Mouse (Mus musculus): ENCODE measurements around the gene Hpse2. TPM values are rescaled to one million over a fixed set of nuclear protein-coding genes. Genes with fewer than 3 reads are reported as not detected.
"Not testable (repeated sequence)": the region's sequence is repeated elsewhere in the genome, so short reads cannot be mapped to it uniquely, and the experiment has no call there.

Gene Hpse2
- polyA plus RNA-seq, 1 experiment from 2014 or later: 40.4 TPM

GRCm38 (mm10) chr19:42809491-42809890 is 578.7 kb downstream of the Hpse2 start:
- H3K36me3 ChIP-seq: peaks cover 6% of the 10 kb centered on the region; the same call in 1 of the 2 replicates
- H3K9me3 ChIP-seq: no peaks in the 10 kb centered on the region
- no peaks in the 10 kb centered on the region for H3K27me3 ChIP-seq
- H3K4me3 ChIP-seq: no peak overlapping the region
- H3K27ac ChIP-seq: no peak overlapping the region
- ATAC-seq (ENCODE audit: insufficient number of reproducible peaks, insufficient read depth, low FRiP score, low TSS enrichment, low read depth): no peak
- H3K4me2 ChIP-seq: no peak overlapping the region
- peaks cover 8% of the 10 kb centered on the region for H3K4me1 ChIP-seq
- H3K9ac ChIP-seq: no peak overlapping the region
- WGBS: 71% methylated on average over 10 of the region's 10 CpGs

- peaks cover 26% of the 10 kb centered on the region for H3K4me1 ChIP-seq
- H3K27ac ChIP-seq: no peak overlapping the region
- no peaks in the 10 kb centered on the region for H3K36me3 ChIP-seq
- no peak overlapping the region for H3K4me3 ChIP-seq
- 65% methylated on average over 2 of the region's 2 CpGs for WGBS
- no peak overlapping the region for H3K4me2 ChIP-seq
- no peaks in the 10 kb centered on the region for H3K27me3 ChIP-seq
- no peaks in the 10 kb centered on the region for H3K9me3 ChIP-seq
- H3K9ac ChIP-seq: no peak overlapping the region
- ATAC-seq (ENCODE audit: insufficient number of reproducible peaks, insufficient read depth, low FRiP score, low TSS enrichment, low read depth): no peak
Observed at GRCm38 (mm10) chr19:42797866-42798265, 590.3 kb downstream of the Hpse2 start.

GRCm38 (mm10) chr19:42795801-42796200 is 592.4 kb downstream of the Hpse2 start:
- Histone ChIP-seq H3K4me1 (peaks cover 26% of the 10 kb centered on the region), H3K9ac (no peak overlapping the region), H3K9me3 (no peaks in the 10 kb centered on the region), H3K4me2 (peak overlapping the region; percentile 72), H3K27me3 (0 out of 2 replicates have a peak, but pooled peaks cover 3% of the 10 kb centered on the region), H3K27ac (no peak overlapping the region; the same call in 1 of the 2 replicates), H3K4me3 (peak overlapping the region; percentile 41), H3K36me3 (no peaks in the 10 kb centered on the region)
- ATAC-seq (ENCODE audit: insufficient number of reproducible peaks, insufficient read depth, low FRiP score, low TSS enrichment, low read depth): no peak
- WGBS: 15% methylated on average over 9 of the region's 9 CpGs

- peaks cover 26% of the 10 kb centered on the region for H3K4me1 ChIP-seq
Observed at GRCm38 (mm10) chr19:42794914-42795613, 593.1 kb downstream of the Hpse2 start.

GRCm38 (mm10) chr19:42788311-42788710 is 599.8 kb downstream of the Hpse2 start:
- Histone ChIP-seq H3K27ac (no peak overlapping the region), H3K4me2 (no peak overlapping the region)

More at GRCm38 (mm10) chr19:42794914-42795613, 593.1 kb downstream of the Hpse2 start:
- H3K9ac ChIP-seq: peak overlapping the region; percentile 61
- H3K36me3 ChIP-seq: no peaks in the 10 kb centered on the region
- 0 out of 2 replicates have a peak overlapping the region, but pooled peaks have one; percentile 39 for H3K27ac ChIP-seq
- H3K4me3 ChIP-seq: peak overlapping the region; percentile 41
- 0 out of 2 replicates have a peak, but pooled peaks cover 3% of the 10 kb centered on the region for H3K27me3 ChIP-seq
- WGBS: 2% methylated on average over 31 of the region's 31 CpGs
- peak overlapping the region; percentile 72 for H3K4me2 ChIP-seq
- H3K9me3 ChIP-seq: no peaks in the 10 kb centered on the region
- peak; percentile 49; the same call in 1 of the 2 replicates for ATAC-seq (ENCODE audit: insufficient number of reproducible peaks, insufficient read depth, low FRiP score, low TSS enrichment, low read depth)

GRCm38 (mm10) chr19:42785562-42786220 is 602.5 kb downstream of the Hpse2 start:
- Histone ChIP-seq H3K4me1 (0 out of 2 replicates have a peak, but pooled peaks cover 3% of the 10 kb centered on the region), H3K4me2 (no peak overlapping the region), H3K27me3 (peaks cover 8% of the 10 kb centered on the region; the same call in 1 of the 2 replicates), H3K27ac (peak overlapping the region; percentile 33; the same call in 1 of the 2 replicates), H3K9me3 (no peaks in the 10 kb centered on the region), H3K9ac (no peak overlapping the region), H3K36me3 (peaks cover 4% of the 10 kb centered on the region; the same call in 1 of the 2 replicates), H3K4me3 (no peak overlapping the region)
- 54% methylated on average over 8 of the region's 8 CpGs for WGBS
- ATAC-seq (ENCODE audit: insufficient number of reproducible peaks, insufficient read depth, low FRiP score, low TSS enrichment, low read depth): no peak

More at GRCm38 (mm10) chr19:42788311-42788710, 599.8 kb downstream of the Hpse2 start:
- H3K9ac ChIP-seq: no peak overlapping the region
- peaks cover 4% of the 10 kb centered on the region; the same call in 1 of the 2 replicates for H3K36me3 ChIP-seq
- H3K27me3 ChIP-seq: peaks cover 11% of the 10 kb centered on the region; the same call in 1 of the 2 replicates
- WGBS: 63% methylated on average over 5 of the region's 5 CpGs
- ATAC-seq (ENCODE audit: insufficient number of reproducible peaks, insufficient read depth, low FRiP score, low TSS enrichment, low read depth): no peak
- no peaks in the 10 kb centered on the region for H3K9me3 ChIP-seq
- H3K4me3 ChIP-seq: no peak overlapping the region
- H3K4me1 ChIP-seq: 0 out of 2 replicates have a peak, but pooled peaks cover 3% of the 10 kb centered on the region

GRCm38 (mm10) chr19:42785129-42785528 is 603.0 kb downstream of the Hpse2 start:
- H3K27ac ChIP-seq: no peak overlapping the region
- WGBS: 40% methylated on average over 2 of the region's 2 CpGs

GRCm38 (mm10) chr19:42780156-42780538 is 608.0 kb downstream of the Hpse2 start:
- ATAC-seq (ENCODE audit: insufficient number of reproducible peaks, insufficient read depth, low FRiP score, low TSS enrichment, low read depth): not testable (repeated sequence)

More at GRCm38 (mm10) chr19:42785129-42785528, 603.0 kb downstream of the Hpse2 start:
- peaks cover 4% of the 10 kb centered on the region; the same call in 1 of the 2 replicates for H3K36me3 ChIP-seq
- no peak overlapping the region for H3K4me3 ChIP-seq
- H3K4me2 ChIP-seq: no peak overlapping the region
- no peaks in the 10 kb centered on the region for H3K9me3 ChIP-seq
- no peak overlapping the region for H3K9ac ChIP-seq
- peaks cover 3% of the 10 kb centered on the region; the same call in 1 of the 2 replicates for H3K4me1 ChIP-seq
- no peak for ATAC-seq (ENCODE audit: insufficient number of reproducible peaks, insufficient read depth, low FRiP score, low TSS enrichment, low read depth)
- peaks cover 8% of the 10 kb centered on the region; the same call in 1 of the 2 replicates for H3K27me3 ChIP-seq

GRCm38 (mm10) chr19:42779531-42780155 is 608.5 kb downstream of the Hpse2 start, which contains the start of gene Hps1:
TSS of gene Hps1 (minus strand) at chr19:42779978.
- no peaks in the 10 kb centered on the region for H3K9me3 ChIP-seq
- H3K4me2 ChIP-seq: peak within 1 kb of the TSS; percentile 69
- no peaks in the 10 kb centered on the region for H3K36me3 ChIP-seq
- peak within 1 kb of the TSS; percentile 64 for H3K4me3 ChIP-seq
- peak within 1 kb of the TSS; percentile 77 for H3K9ac ChIP-seq
- WGBS: under 1% methylated on average over 43 of the region's 43 CpGs
- H3K27me3 ChIP-seq: no peaks in the 10 kb centered on the region
- peak; percentile 91 for ATAC-seq (ENCODE audit: insufficient number of reproducible peaks, insufficient read depth, low FRiP score, low TSS enrichment, low read depth)
- H3K4me1 ChIP-seq: peaks cover 10% of the 10 kb centered on the region
- H3K27ac ChIP-seq: peak within 1 kb of the TSS; percentile 89

More at GRCm38 (mm10) chr19:42780156-42780538, 608.0 kb downstream of the Hpse2 start:
- H3K27me3 ChIP-seq, H3K36me3 ChIP-seq, H3K9me3 ChIP-seq: not testable (repeated sequence)
- Histone ChIP-seq H3K4me3 (peak overlapping the region; percentile 64), H3K4me2 (peak overlapping the region; percentile 69), H3K4me1 (peaks cover 10% of the 10 kb centered on the region), H3K27ac (peak overlapping the region; percentile 89), H3K9ac (peak overlapping the region; percentile 77)
- WGBS: 41% methylated on average over 7 of the region's 7 CpGs

- peaks cover 10% of the 10 kb centered on the region for H3K4me1 ChIP-seq
- WGBS: 79% methylated on average over 5 of the region's 5 CpGs
- ATAC-seq (ENCODE audit: insufficient number of reproducible peaks, insufficient read depth, low FRiP score, low TSS enrichment, low read depth): no peak
Observed at GRCm38 (mm10) chr19:42777801-42778200, 610.4 kb downstream of the Hpse2 start.

GRCm38 (mm10) chr19:42776813-42777212 is 611.3 kb downstream of the Hpse2 start:
- Histone ChIP-seq H3K4me3 (no peak overlapping the region), H3K27me3 (no peaks in the 10 kb centered on the region), H3K4me2 (no peak overlapping the region), H3K27ac (no peak overlapping the region), H3K9me3 (no peaks in the 10 kb centered on the region), H3K4me1 (peaks cover 10% of the 10 kb centered on the region), H3K9ac (no peak overlapping the region), H3K36me3 (0 out of 2 replicates have a peak, but pooled peaks cover 3% of the 10 kb centered on the region)
- no peak for ATAC-seq (ENCODE audit: insufficient number of reproducible peaks, insufficient read depth, low FRiP score, low TSS enrichment, low read depth)
- 97% methylated on average over 1 of the region's 1 CpGs for WGBS

More at GRCm38 (mm10) chr19:42777801-42778200, 610.4 kb downstream of the Hpse2 start:
- H3K4me3 ChIP-seq: no peak overlapping the region
- no peak overlapping the region for H3K9ac ChIP-seq
- H3K27ac ChIP-seq: no peak overlapping the region
- no peak overlapping the region for H3K4me2 ChIP-seq
- no peaks in the 10 kb centered on the region for H3K27me3 ChIP-seq
- H3K36me3 ChIP-seq: 0 out of 2 replicates have a peak, but pooled peaks cover 3% of the 10 kb centered on the region
- no peaks in the 10 kb centered on the region for H3K9me3 ChIP-seq

Data from embryonic facial prominence, embryonic 13.5 days (tissue).